Mouse (Mus musculus) bone marrow, adult 2 months (tissue): ENCODE measurements at regions not wholly inside any gene's neighbourhood (a gene's known extent, or its start where the extent isn't known, plus 50 kb on each side); places are given as distances from the start of the nearest gene placed in this dataset.

ENCODE experiments used
- H3K27ac ChIP-seq: fragments of 200-500 bp; 2 replicates; pipeline ENCODE4 v1.5.1; 2012; ENCODE audit warnings: low read depth, mild to moderate bottlenecking, control low read depth, inconsistent platforms, low read length; ENCODE audit not compliant: control insufficient read depth, poor library complexity, insufficient read depth
- H3K4me1 ChIP-seq: fragments of 200-500 bp; 2 replicates; pipeline ENCODE4 v1.6.1; 2011; ENCODE audit warnings: low read length; ENCODE audit not compliant: control insufficient read depth, insufficient read depth
- H3K4me3 ChIP-seq: fragments of 200-500 bp; replicated peaks from 2 replicates; pipeline ENCODE3; 2011; ENCODE audit warnings: mild to moderate bottlenecking, low read depth, low read length, control low read depth; ENCODE audit not compliant: control insufficient read depth
- CTCF ChIP-seq: fragments of 200-500 bp; IDR thresholded peaks from 2 replicates; pipeline ENCODE4 v1.5.1; 2011; ENCODE audit warnings: low read length, control low read depth; ENCODE audit not compliant: control insufficient read depth, insufficient read depth
- POLR2A ChIP-seq: fragments of 200-500 bp; IDR thresholded peaks from 2 replicates; pipeline ENCODE4 v1.6.1; 2011; ENCODE audit warnings: low read depth, mild to moderate bottlenecking, control low read depth, low read length, borderline replicate concordance; ENCODE audit not compliant: control insufficient read depth
- WGBS: fragments of 180-500 bp; shearing (Covaris S2); methylation state at CpG from one replicate; pipeline ENCODE4 v1.1.7; 2018; 5-methylcytosine and 5-hydroxymethylcytosine counted together

GRCm38 (mm10) chr6:147873173-147873572, 173.9 kb upstream of the Far2 start:
- Histone ChIP-seq H3K4me1 (no peaks in the 10 kb centered on the region), H3K27ac (no peak overlapping the region), H3K4me3 (no peak overlapping the region)
- WGBS, result 68% methylated on average over 3 of the region's 3 CpGs
- no peak for TF ChIP-seq CTCF
- no peak for TF ChIP-seq POLR2A

- no peaks in the 10 kb centered on the region for H3K4me1 ChIP-seq
- 61% methylated on average over 3 of the region's 3 CpGs for WGBS
- H3K27ac ChIP-seq, result no peak overlapping the region
- H3K4me3 ChIP-seq, result no peak overlapping the region
- no peak for TF ChIP-seq CTCF
- no peak for TF ChIP-seq POLR2A
Measured at GRCm38 (mm10) chr6:147878485-147878884, 168.6 kb upstream of the Far2 start.

GRCm38 (mm10) chr6:147885902-147886301, 161.2 kb upstream of the Far2 start:
- peaks cover 3% of the 10 kb centered on the region for H3K4me1 ChIP-seq
- no peak for TF ChIP-seq CTCF
- TF ChIP-seq POLR2A, result no peak
- no peak overlapping the region for H3K27ac ChIP-seq
- WGBS, result 42% methylated on average over 4 of the region's 4 CpGs
- H3K4me3 ChIP-seq, result no peak overlapping the region

GRCm38 (mm10) chr6:147919697-147920096, 127.4 kb upstream of the Far2 start:
- no peak for TF ChIP-seq POLR2A
- no peak for TF ChIP-seq CTCF
- Histone ChIP-seq H3K27ac (no peak overlapping the region), H3K4me3 (no peak overlapping the region), H3K4me1 (no peaks in the 10 kb centered on the region)
- 88% methylated on average over 1 of the region's 1 CpGs for WGBS

- 71% methylated on average over 5 of the region's 5 CpGs for WGBS
- Histone ChIP-seq H3K27ac (no peak overlapping the region), H3K4me3 (no peak overlapping the region), H3K4me1 (no peaks in the 10 kb centered on the region)
- TF ChIP-seq CTCF (no peak), POLR2A (no peak)
Measured at GRCm38 (mm10) chr6:147921091-147921490, 126.0 kb upstream of the Far2 start.

- no peaks in the 10 kb centered on the region for H3K4me1 ChIP-seq
- no peak overlapping the region for H3K4me3 ChIP-seq
- TF ChIP-seq POLR2A (no peak), CTCF (no peak)
- 65% methylated on average over 5 of the region's 5 CpGs for WGBS
- no peak overlapping the region for H3K27ac ChIP-seq
Measured at GRCm38 (mm10) chr6:147922506-147922905, 124.6 kb upstream of the Far2 start.

GRCm38 (mm10) chr6:147923246-147923645, 123.8 kb upstream of the Far2 start:
- no peak for TF ChIP-seq CTCF
- TF ChIP-seq POLR2A, result no peak
- H3K27ac ChIP-seq, result no peak overlapping the region
- no peaks in the 10 kb centered on the region for H3K4me1 ChIP-seq
- H3K4me3 ChIP-seq, result no peak overlapping the region
- 86% methylated on average over 8 of the region's 8 CpGs for WGBS

- H3K27ac ChIP-seq, result no peak overlapping the region
- H3K4me3 ChIP-seq, result no peak overlapping the region
- no peaks in the 10 kb centered on the region for H3K4me1 ChIP-seq
- TF ChIP-seq POLR2A (no peak), CTCF (no peak)
Measured at GRCm38 (mm10) chr6:147928951-147929350, 118.1 kb upstream of the Far2 start.

GRCm38 (mm10) chr6:147944020-147944419, 103.0 kb upstream of the Far2 start:
- 55% methylated on average over 3 of the region's 3 CpGs for WGBS
- Histone ChIP-seq H3K27ac (no peak overlapping the region), H3K4me1 (no peaks in the 10 kb centered on the region), H3K4me3 (no peak overlapping the region)
- TF ChIP-seq CTCF, result no peak
- TF ChIP-seq POLR2A, result no peak
